Mouse (Mus musculus) right cerebral cortex, postnatal 4 days (tissue): ENCODE results near the gene Cldn14.

Experiments used
- DNase-seq: peaks from one replicate; pipeline ENCODE4 v3.0.0-alpha.2; 2022

Gene Cldn14

GRCm38 (mm10) chr16:93942796-93943502, 65.7 kb downstream of the Cldn14 start:
- no peak for DNase-seq

GRCm38 (mm10) chr16:93941781-93942567, 66.7 kb downstream of the Cldn14 start:
- DNase-seq = no peak

- no peak for DNase-seq
Observed at GRCm38 (mm10) chr16:93939961-93940360, 68.7 kb downstream of the Cldn14 start.

GRCm38 (mm10) chr16:93938400-93938846, 70.2 kb downstream of the Cldn14 start:
- DNase-seq = peak; percentile 95

- DNase-seq = no peak
Observed at GRCm38 (mm10) chr16:93935009-93935408, 73.6 kb downstream of the Cldn14 start.

- DNase-seq = no peak
Observed at GRCm38 (mm10) chr16:93934588-93934987, 74.0 kb downstream of the Cldn14 start.

GRCm38 (mm10) chr16:93932185-93933168, 76.2 kb downstream of the Cldn14 start:
- no peak for DNase-seq

GRCm38 (mm10) chr16:93929370-93930032, 79.1 kb downstream of the Cldn14 start:
- no peak for DNase-seq

GRCm38 (mm10) chr16:93925684-93926247, 82.9 kb downstream of the Cldn14 start:
- no peak for DNase-seq

- DNase-seq = no peak
Observed at GRCm38 (mm10) chr16:93923788-93924187, 84.8 kb downstream of the Cldn14 start.

- no peak for DNase-seq
Observed at GRCm38 (mm10) chr16:93922835-93923389, 85.7 kb downstream of the Cldn14 start.

- DNase-seq = no peak
Observed at GRCm38 (mm10) chr16:93920673-93921072, 88.0 kb downstream of the Cldn14 start.

GRCm38 (mm10) chr16:93919189-93919588, 89.4 kb downstream of the Cldn14 start:
- DNase-seq = no peak

GRCm38 (mm10) chr16:93918679-93919060, 90.0 kb downstream of the Cldn14 start:
- DNase-seq = no peak

- DNase-seq = peak; percentile 95
Observed at GRCm38 (mm10) chr16:93917712-93918678, 90.6 kb downstream of the Cldn14 start.

- DNase-seq = peak; percentile 46
Observed at GRCm38 (mm10) chr16:93915338-93915849, 93.2 kb downstream of the Cldn14 start.

GRCm38 (mm10) chr16:93913881-93914576, 94.6 kb downstream of the Cldn14 start:
- DNase-seq = no peak

GRCm38 (mm10) chr16:93912808-93913207, 95.8 kb downstream of the Cldn14 start:
- no peak for DNase-seq

GRCm38 (mm10) chr16:93912158-93912557, 96.5 kb downstream of the Cldn14 start:
- no peak for DNase-seq
